Mouse (Mus musculus): ENCODE results near the gene Olfr1006. TPM values are rescaled to one million over a fixed set of nuclear protein-coding genes. Genes with fewer than 3 reads are reported as not detected.
"Not testable (repeated sequence)": the region's sequence is repeated elsewhere in the genome, so short reads cannot be mapped to it uniquely, and the experiment has no call there.

The Olfr1006 gene
- not detected in 2 replicates for polyA plus RNA-seq (2015; fragmentation: Nextera tagmentation; extraction: Ambion mirVana)

- DNase-seq (ENCODE audit: low spot score) (no peak), ATAC-seq (no peak)
- H3K4me2 ChIP-seq (replicated peaks; ENCODE audit: low read depth, low read length) = no peak within 1 kb of the TSS
- no peaks in the 10 kb centered on the region for H3K4me1 ChIP-seq (ENCODE audit: insufficient read depth, low read depth, low read length)
- no peak within 1 kb of the TSS for H3K9ac ChIP-seq (replicated peaks; ENCODE audit: low read depth)
- H3K4me3 ChIP-seq (ENCODE audit: low read depth, low read length) = no peak within 1 kb of the TSS
- TF ChIP-seq EP300 (IDR thresholded peaks at IDR 0.05) (no peak), CTCF (IDR thresholded peaks at IDR 0.05) (no peak)
- no peaks in the 10 kb centered on the region for H3K9me3 ChIP-seq (ENCODE audit: low read length)
- no peak within 1 kb of the TSS for H3K27ac ChIP-seq (ENCODE audit: low read length)
- no peaks in the 10 kb centered on the region for H3K27me3 ChIP-seq (replicated peaks; ENCODE audit: insufficient read depth, low read length)
- no peaks in the 10 kb centered on the region for H3K36me3 ChIP-seq (ENCODE audit: insufficient read depth, low read length)
Measured at GRCm38 (mm10) chr2:85678667-85679066, at the start of gene Olfr1006. Olfr1006 (minus strand) TSS chr2:85678767.

- no peaks in the 10 kb centered on the region for H3K4me1 ChIP-seq (ENCODE audit: insufficient read depth, low read depth, low read length)
- no peak overlapping the region for H3K4me3 ChIP-seq (ENCODE audit: low read depth, low read length)
- 10% methylated on average over 3 of the region's 3 CpGs for WGBS
- no peaks in the 10 kb centered on the region for H3K36me3 ChIP-seq (ENCODE audit: insufficient read depth, low read length)
- no peak overlapping the region for H3K4me2 ChIP-seq (replicated peaks; ENCODE audit: low read depth, low read length)
- no peak for ATAC-seq
- TF ChIP-seq CTCF (IDR thresholded peaks at IDR 0.05) = peak; percentile 75
- no peak for TF ChIP-seq EP300 (IDR thresholded peaks at IDR 0.05)
- H3K9me3 ChIP-seq (ENCODE audit: low read length) = no peaks in the 10 kb centered on the region
- H3K9ac ChIP-seq (replicated peaks; ENCODE audit: low read depth) = no peak overlapping the region
- DNase-seq (ENCODE audit: low spot score) = peak; percentile 43
- no peak overlapping the region for H3K27ac ChIP-seq (ENCODE audit: low read length)
- H3K27me3 ChIP-seq (replicated peaks; ENCODE audit: insufficient read depth, low read length) = no peaks in the 10 kb centered on the region
Measured at GRCm38 (mm10) chr2:85725793-85726192, 47.2 kb upstream of the Olfr1006 start.

- Histone ChIP-seq H3K4me1 (ENCODE audit: insufficient read depth, low read depth, low read length) (no peaks in the 10 kb centered on the region), H3K4me2 (replicated peaks; ENCODE audit: low read depth, low read length) (no peak within 1 kb of the TSS), H3K4me3 (ENCODE audit: low read depth, low read length) (no peak within 1 kb of the TSS), H3K9me3 (ENCODE audit: low read length) (no peaks in the 10 kb centered on the region), H3K9ac (replicated peaks; ENCODE audit: low read depth) (no peak within 1 kb of the TSS), H3K27ac (ENCODE audit: low read length) (no peak within 1 kb of the TSS), H3K27me3 (replicated peaks; ENCODE audit: insufficient read depth, low read length) (no peaks in the 10 kb centered on the region), H3K36me3 (ENCODE audit: insufficient read depth, low read length) (no peaks in the 10 kb centered on the region)
- DNase-seq (ENCODE audit: low spot score) (no peak), ATAC-seq (no peak)
- TF ChIP-seq EP300 (IDR thresholded peaks at IDR 0.05) = no peak
- 75% methylated on average over 1 of the region's 1 CpGs for WGBS
Measured at GRCm38 (mm10) chr2:85715119-85715518, 36.6 kb upstream of the Olfr1006 start, which contains the start of gene Olfr1009. Olfr1009 (plus strand) TSS chr2:85715419.

- TF ChIP-seq CTCF (IDR thresholded peaks at IDR 0.05) (no peak), EP300 (IDR thresholded peaks at IDR 0.05) (no peak)
- no peak for ATAC-seq
- Histone ChIP-seq H3K36me3 (ENCODE audit: insufficient read depth, low read length) (no peaks in the 10 kb centered on the region), H3K27ac (ENCODE audit: low read length) (no peak overlapping the region), H3K4me3 (ENCODE audit: low read depth, low read length) (no peak overlapping the region), H3K4me1 (ENCODE audit: insufficient read depth, low read depth, low read length) (no peaks in the 10 kb centered on the region), H3K27me3 (replicated peaks; ENCODE audit: insufficient read depth, low read length) (no peaks in the 10 kb centered on the region), H3K9ac (replicated peaks; ENCODE audit: low read depth) (no peak overlapping the region), H3K9me3 (ENCODE audit: low read length) (no peaks in the 10 kb centered on the region), H3K4me2 (replicated peaks; ENCODE audit: low read depth, low read length) (no peak overlapping the region)
- no peak for DNase-seq (ENCODE audit: low spot score)
- WGBS = 13% methylated on average over 1 of the region's 1 CpGs
Measured at GRCm38 (mm10) chr2:85711159-85711558, 32.6 kb upstream of the Olfr1006 start.

GRCm38 (mm10) chr2:85710680-85711079 lies 32.1 kb upstream of the Olfr1006 start:
- not testable (repeated sequence) for H3K9ac ChIP-seq (replicated peaks; ENCODE audit: low read depth); H3K27ac ChIP-seq (ENCODE audit: low read length); ATAC-seq; H3K4me1 ChIP-seq (ENCODE audit: insufficient read depth, low read depth, low read length); H3K4me3 ChIP-seq (ENCODE audit: low read depth, low read length); H3K36me3 ChIP-seq (ENCODE audit: insufficient read depth, low read length); DNase-seq (ENCODE audit: low spot score); H3K4me2 ChIP-seq (replicated peaks; ENCODE audit: low read depth, low read length); H3K27me3 ChIP-seq (replicated peaks; ENCODE audit: insufficient read depth, low read length); H3K9me3 ChIP-seq (ENCODE audit: low read length)
- 51% methylated on average over 2 of the region's 2 CpGs for WGBS

GRCm38 (mm10) chr2:85689131-85689530 lies 10.6 kb upstream of the Olfr1006 start, which contains the start of gene Olfr1008:
Olfr1008 (plus strand) TSS chr2:85689431.
- H3K27ac ChIP-seq (ENCODE audit: low read length) = no peak within 1 kb of the TSS
- ATAC-seq = no peak
- no peaks in the 10 kb centered on the region for H3K27me3 ChIP-seq (replicated peaks; ENCODE audit: insufficient read depth, low read length)
- no peaks in the 10 kb centered on the region for H3K4me1 ChIP-seq (ENCODE audit: insufficient read depth, low read depth, low read length)
- TF ChIP-seq EP300 (IDR thresholded peaks at IDR 0.05) = no peak
- no peak for TF ChIP-seq CTCF (IDR thresholded peaks at IDR 0.05)
- H3K9me3 ChIP-seq (ENCODE audit: low read length) = no peaks in the 10 kb centered on the region
- DNase-seq (ENCODE audit: low spot score) = no peak
- H3K36me3 ChIP-seq (ENCODE audit: insufficient read depth, low read length) = no peaks in the 10 kb centered on the region
- H3K4me2 ChIP-seq (replicated peaks; ENCODE audit: low read depth, low read length) = no peak within 1 kb of the TSS
- no peak within 1 kb of the TSS for H3K9ac ChIP-seq (replicated peaks; ENCODE audit: low read depth)
- no peak within 1 kb of the TSS for H3K4me3 ChIP-seq (ENCODE audit: low read depth, low read length)

- DNase-seq (ENCODE audit: low spot score); H3K9ac ChIP-seq (replicated peaks; ENCODE audit: low read depth); H3K36me3 ChIP-seq (ENCODE audit: insufficient read depth, low read length); H3K27me3 ChIP-seq (replicated peaks; ENCODE audit: insufficient read depth, low read length); H3K4me1 ChIP-seq (ENCODE audit: insufficient read depth, low read depth, low read length); H3K4me2 ChIP-seq (replicated peaks; ENCODE audit: low read depth, low read length); H3K4me3 ChIP-seq (ENCODE audit: low read depth, low read length); H3K27ac ChIP-seq (ENCODE audit: low read length); ATAC-seq; H3K9me3 ChIP-seq (ENCODE audit: low read length): not testable (repeated sequence)
Measured at GRCm38 (mm10) chr2:85664355-85664754, 14.2 kb downstream of the Olfr1006 start, which contains the start of gene Olfr154. Olfr154 (minus strand) TSS chr2:85664455.

Measured in lung, postnatal 0 days (tissue).